Mouse (Mus musculus): Measurements from ENCODE around the gene Stac2.

The Stac2 gene

GRCm38 (mm10) chr11:98051611-98052128 is 1.6 kb downstream of the Stac2 start:
- in situ Hi-C loops (cut with MboI, MseI) = no loop called here

GRCm38 (mm10) chr11:98050940-98051339 is 2.3 kb downstream of the Stac2 start:
- in situ Hi-C loops (cut with MboI, MseI) = no loop called here

- in situ Hi-C loops (cut with MboI, MseI) = no loop called here
Observed at GRCm38 (mm10) chr11:98050520-98050815, 2.8 kb downstream of the Stac2 start.

GRCm38 (mm10) chr11:98049672-98050519 is 3.4 kb downstream of the Stac2 start:
- in situ Hi-C loops (cut with MboI, MseI) = no loop called here

DNA sequence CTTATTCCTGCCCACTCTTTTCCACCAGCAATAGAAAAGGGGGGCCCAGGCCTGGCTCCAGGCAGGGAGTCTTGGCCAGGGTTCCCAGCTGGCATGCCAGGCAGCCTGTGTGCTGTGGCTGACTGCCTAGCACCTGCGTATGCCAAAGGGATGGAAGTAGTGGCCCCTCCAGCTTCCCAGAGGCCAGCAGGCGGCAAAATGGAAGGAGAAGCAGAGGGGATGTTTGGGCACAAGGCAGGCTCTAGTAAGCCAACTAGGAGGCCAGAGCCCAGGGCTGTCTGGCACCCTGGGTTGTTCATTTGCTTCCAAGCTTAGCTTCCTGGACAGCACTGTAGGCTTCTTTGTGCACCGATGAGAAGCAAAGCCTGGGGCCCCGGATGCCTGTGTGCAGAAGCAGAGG is 5.5 kb downstream of the Stac2 start:
- in situ Hi-C loops (cut with MboI, MseI) = no loop called here

GRCm38 (mm10) chr11:98046466-98046865 is 6.8 kb downstream of the Stac2 start:
- in situ Hi-C loops (cut with MboI, MseI) = no loop called here

- in situ Hi-C loops (cut with MboI, MseI) = no loop called here
Observed at GRCm38 (mm10) chr11:98045596-98045995, 7.7 kb downstream of the Stac2 start.

- in situ Hi-C loops (cut with MboI, MseI) = no loop called here
Observed at GRCm38 (mm10) chr11:98044074-98044473, 9.2 kb downstream of the Stac2 start.

DNA sequence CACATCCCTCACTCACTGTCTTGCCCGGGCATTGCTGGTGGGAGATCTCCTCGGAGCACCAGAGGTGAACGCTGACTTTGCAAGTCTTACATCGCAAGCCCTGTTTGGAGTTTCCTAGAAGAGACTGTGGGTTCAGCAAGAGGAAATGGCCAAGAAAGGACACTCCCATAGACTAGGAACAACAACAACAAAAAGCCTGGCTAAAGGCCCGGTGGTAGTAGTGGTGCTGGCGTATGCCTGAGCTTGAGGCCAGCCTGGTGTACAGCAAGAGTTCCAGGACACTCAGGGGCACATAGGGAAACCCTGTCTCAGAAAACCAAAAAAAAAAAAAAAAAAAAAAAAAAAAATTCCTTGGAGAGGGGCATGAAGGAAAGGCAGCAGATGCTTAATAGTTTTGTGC is 10.5 kb downstream of the Stac2 start:
- in situ Hi-C loops (cut with MboI, MseI) = no loop called here

DNA sequence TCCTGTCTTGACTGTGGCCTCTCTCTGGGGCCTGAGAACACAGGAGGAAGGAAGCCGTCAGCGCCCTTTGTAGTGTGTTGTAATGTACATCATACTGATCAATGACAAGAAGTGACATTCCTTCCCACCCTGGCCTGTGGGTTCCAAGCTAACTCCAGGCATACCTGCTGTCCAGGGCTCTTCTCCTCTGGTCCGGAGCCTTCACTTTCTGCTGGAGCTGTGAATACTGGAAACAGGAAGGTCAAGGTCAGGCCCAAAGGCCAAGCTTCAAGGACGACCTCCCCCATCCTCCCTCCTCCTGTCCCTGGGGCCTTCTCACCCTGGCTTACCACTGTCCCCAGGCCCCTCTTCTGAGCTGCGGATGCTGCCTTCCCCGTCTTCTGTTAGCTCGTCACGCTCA is 12.3 kb downstream of the Stac2 start:
- in situ Hi-C loops (cut with MboI, MseI) = no loop called here

DNA sequence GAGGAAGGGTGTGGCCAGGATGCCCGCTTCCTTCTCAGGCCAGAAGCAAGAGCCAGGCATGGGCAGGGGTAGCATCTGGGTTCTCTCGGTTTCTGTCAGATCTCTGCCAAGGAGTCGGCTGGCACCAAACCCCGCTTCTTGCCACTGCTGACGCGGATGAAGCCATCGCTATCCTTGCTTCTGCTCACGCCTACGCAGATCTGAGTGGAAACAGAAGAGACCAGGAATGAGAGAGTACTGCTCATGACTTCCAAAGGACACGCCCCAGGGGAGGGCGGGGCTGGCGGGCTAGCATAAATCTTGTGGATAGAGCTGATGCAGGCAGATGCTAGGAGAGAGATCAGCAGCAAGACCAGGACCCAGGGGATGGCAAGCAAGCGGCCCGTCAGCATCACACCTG is 15.4 kb downstream of the Stac2 start:
- in situ Hi-C loops (cut with MboI, MseI) = loop anchor here (5.0 kb wide), 1 partner anchor 34 kb away; no protein-coding TSS in a partner anchor

- in situ Hi-C loops (cut with MboI, MseI) = loop anchor here (5.0 kb wide), 1 partner anchor 36 kb away; no protein-coding TSS in a partner anchor
Observed at GRCm38 (mm10) chr11:98035977-98036377, 17.3 kb downstream of the Stac2 start.

- in situ Hi-C loops (cut with MboI, MseI) = loop anchor here (5.0 kb wide), 1 partner anchor 37 kb away; no protein-coding TSS in a partner anchor
Observed at GRCm38 (mm10) chr11:98034840-98035239, 18.4 kb downstream of the Stac2 start.

DNA sequence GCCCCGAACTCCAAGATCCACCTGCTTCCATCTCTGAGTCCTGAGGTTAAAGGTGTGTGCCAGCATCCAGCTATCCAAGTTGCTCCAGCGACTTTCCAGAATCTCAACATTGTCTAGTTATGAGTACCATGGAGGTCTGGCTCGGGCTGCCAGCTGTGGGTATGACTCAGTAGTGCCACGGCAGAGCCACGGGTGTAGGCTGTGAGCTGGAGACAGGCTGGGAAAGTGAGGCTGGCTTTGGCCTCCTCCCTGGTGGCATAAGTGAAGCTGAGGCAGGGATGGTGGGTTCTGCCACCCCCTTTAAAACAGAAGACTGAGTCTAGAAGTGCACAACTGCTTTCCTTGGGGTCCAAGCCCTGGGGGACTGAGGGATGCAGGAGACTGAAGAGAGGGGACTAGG is 19.2 kb downstream of the Stac2 start:
- in situ Hi-C loops (cut with MboI, MseI) = no loop called here

DNA sequence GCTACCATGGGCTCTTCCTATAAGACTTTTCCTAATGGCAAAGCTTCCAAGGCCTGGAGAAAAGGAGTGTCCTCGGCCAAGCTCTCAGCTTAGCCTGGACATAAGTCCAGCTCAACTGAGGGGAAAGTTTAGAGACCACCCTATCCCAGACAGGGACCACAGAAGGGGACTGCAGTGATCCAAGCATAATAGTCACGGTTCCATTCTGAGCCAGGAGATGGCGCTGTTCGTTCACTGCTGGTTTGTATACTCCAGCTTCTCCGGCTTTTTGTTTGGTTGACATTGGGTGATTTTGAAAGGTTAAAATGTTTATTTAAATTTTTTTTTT is 21.9 kb downstream of the Stac2 start:
- in situ Hi-C loops (cut with MboI, MseI) = no loop called here

- in situ Hi-C loops (cut with MboI, MseI) = no loop called here
Observed at GRCm38 (mm10) chr11:98030701-98031442, 22.4 kb downstream of the Stac2 start.

DNA sequence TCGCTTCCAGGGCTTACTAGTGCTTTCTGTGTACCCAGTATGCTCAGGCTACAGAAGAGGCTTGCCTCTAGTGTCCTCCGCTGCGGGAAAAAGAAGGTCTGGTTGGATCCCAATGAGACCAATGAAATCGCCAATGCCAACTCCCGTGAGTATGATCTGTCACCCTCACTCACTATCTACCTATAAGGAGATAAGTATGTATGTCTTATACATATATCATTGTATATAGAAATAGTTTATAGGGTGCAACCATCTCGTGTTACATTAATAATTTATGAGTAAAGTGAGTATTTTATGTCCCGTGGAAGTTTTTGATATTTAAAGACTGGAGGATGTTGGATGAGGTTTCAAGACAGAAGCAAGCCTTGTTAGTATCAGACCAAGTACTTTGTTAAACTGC is 25.5 kb downstream of the Stac2 start:
- in situ Hi-C loops (cut with MboI, MseI) = loop anchor here (5.0 to 10.0 kb wide), 2 partner anchors 35 to 1117 kb away; no protein-coding TSS in a partner anchor

GRCm38 (mm10) chr11:98027297-98027688 is 26.0 kb downstream of the Stac2 start:
- in situ Hi-C loops (cut with MboI, MseI) = loop anchor here (5.0 to 10.0 kb wide), 2 partner anchors 35 to 1118 kb away; no protein-coding TSS in a partner anchor

DNA sequence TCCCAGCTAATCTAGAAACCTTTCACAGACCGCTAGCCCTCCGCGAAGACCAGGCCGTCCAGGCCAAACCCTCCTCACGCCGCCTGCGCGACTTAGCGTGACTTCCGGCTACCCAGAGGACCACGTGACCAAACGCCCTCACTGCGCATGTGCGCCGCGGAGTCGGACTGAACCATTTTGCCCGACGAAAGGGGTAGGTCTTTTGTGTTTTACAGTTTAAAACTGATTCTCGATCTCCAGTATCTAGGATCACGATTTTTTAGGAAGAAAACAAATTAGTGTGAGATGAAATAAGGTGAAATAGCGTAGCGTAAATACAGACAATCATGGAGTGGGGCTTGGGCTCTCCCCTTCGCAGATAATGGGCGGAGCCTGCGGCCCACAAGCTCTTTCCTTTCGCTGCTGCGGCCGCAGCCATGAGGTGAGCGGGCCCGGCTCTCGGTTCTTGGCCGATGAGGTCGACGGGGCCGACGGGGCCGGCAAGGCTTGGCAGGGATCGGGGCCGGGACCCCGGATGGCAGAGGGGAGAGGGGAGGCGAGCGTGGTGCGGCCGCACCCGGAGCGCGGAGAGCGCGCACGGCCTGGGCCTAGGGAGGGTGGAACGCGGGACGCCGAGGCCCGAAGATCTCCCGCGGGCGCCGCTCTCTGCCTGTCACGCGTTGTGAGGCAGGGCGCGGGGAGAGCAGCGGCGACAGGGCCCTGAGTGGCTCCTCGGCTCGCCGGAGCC is 26.5 kb downstream of the Stac2 start, which contains the start of gene Rpl19:
TSS of gene Rpl19 (plus strand) at position 141 of the 727 bp plus-strand sequence.
- in situ Hi-C loops (cut with MboI, MseI) = loop anchor here (5.0 to 10.0 kb wide), 2 partner anchors 34 to 1118 kb away; no protein-coding TSS in a partner anchor

- in situ Hi-C loops (cut with MboI, MseI) = loop anchor here (5.0 to 10.0 kb wide), 2 partner anchors 34 to 1119 kb away; no protein-coding TSS in a partner anchor
Observed at GRCm38 (mm10) chr11:98026248-98026569, 27.1 kb downstream of the Stac2 start.

DNA sequence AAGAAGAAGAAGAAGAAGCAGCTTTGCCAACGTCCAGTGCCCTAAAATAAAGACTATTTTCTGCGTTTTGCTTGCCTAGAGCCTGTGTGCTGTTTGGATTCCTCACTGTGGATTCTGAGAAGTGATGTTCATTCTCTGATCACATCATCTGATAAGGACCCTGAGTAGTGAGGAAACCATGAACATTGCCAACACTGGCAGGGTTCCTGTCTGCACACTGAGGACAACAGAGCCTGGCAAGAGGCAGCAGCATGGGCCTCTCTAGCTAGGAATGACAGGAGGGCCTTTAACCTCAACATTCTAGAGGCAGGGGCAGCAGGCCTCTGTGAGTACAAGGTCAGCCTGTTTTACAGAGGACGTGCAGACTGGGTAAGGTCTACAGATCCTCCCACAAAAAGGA is 28.7 kb downstream of the Stac2 start:
- in situ Hi-C loops (cut with MboI, MseI) = loop anchor here (10.0 kb wide), 1 partner anchor 1120 kb away; no protein-coding TSS in a partner anchor

All from regulatory T cell (primary cell).